Mouse (Mus musculus) midbrain, postnatal 0 days (tissue): ENCODE data around the gene Dhx16. TPM values are rescaled to one million over a fixed set of nuclear protein-coding genes. Genes with fewer than 3 reads are reported as not detected.

Source experiments
- ATAC-seq: fragments of 200-750 bp; cut with Nextera tagmentation; 2 replicates; pipeline ENCODE4 v1.8.0; 2017; ENCODE audit warnings: moderate number of reproducible peaks, mild to moderate bottlenecking, moderate TSS enrichment, moderate library complexity; ENCODE audit not compliant: low FRiP score
- DNase-seq: peaks from one replicate; pipeline ENCODE4 v3.0.0-alpha.2; 2015; ENCODE audit warnings: low spot score
- H3K27ac ChIP-seq: fragments of 300-500 bp; sonication (generic); 2 replicates; pipeline ENCODE4 v1.5.1; 2014; ENCODE audit warnings: low read depth, mild to moderate bottlenecking, low read length, mixed read lengths
- H3K27me3 ChIP-seq: fragments of 300-500 bp; sonication (generic); 2 replicates; pipeline ENCODE4 v1.6.1; 2014; ENCODE audit warnings: low read length, control low read depth, mixed read lengths; ENCODE audit not compliant: insufficient read depth
- H3K36me3 ChIP-seq: fragments of 300-500 bp; sonication (generic); 2 replicates; pipeline ENCODE4 v1.6.1; 2014; ENCODE audit warnings: low read length, control low read depth, mixed read lengths; ENCODE audit not compliant: insufficient read depth
- H3K4me1 ChIP-seq: fragments of 300-500 bp; sonication (generic); 2 replicates; pipeline ENCODE4 v1.6.1; 2014; ENCODE audit warnings: mild to moderate bottlenecking, control low read depth, antibody characterized with exemption, low read length, mixed read lengths; ENCODE audit not compliant: insufficient read depth
- H3K4me2 ChIP-seq: fragments of 300-500 bp; sonication (generic); 2 replicates; pipeline ENCODE4 v1.6.1; 2014; ENCODE audit warnings: low read depth, mild to moderate bottlenecking, low read length, mixed read lengths; ENCODE audit not compliant: poor library complexity, severe bottlenecking
- H3K4me3 ChIP-seq: fragments of 300-500 bp; sonication (generic); 2 replicates; pipeline ENCODE4 v1.5.1; 2014; ENCODE audit warnings: low read depth, mild to moderate bottlenecking, low read length, moderate library complexity
- H3K9ac ChIP-seq: fragments of 300-500 bp; sonication (generic); replicated peaks from 2 replicates; pipeline ENCODE4 v1.6.1; 2014; ENCODE audit warnings: mild to moderate bottlenecking, low read length, moderate library complexity, mixed read lengths; ENCODE audit not compliant: poor library complexity, severe bottlenecking
- H3K9me3 ChIP-seq: fragments of 300-500 bp; sonication (generic); 2 replicates; pipeline ENCODE4 v1.6.1; 2016; ENCODE audit warnings: low read length, control low read depth
- CTCF ChIP-seq: IDR thresholded peaks from 2 replicates; pipeline ENCODE4 v1.5.1; 2016; ENCODE audit warnings: antibody characterized with exemption, mild to moderate bottlenecking
- WGBS: fragments of 180-500 bp; shearing (Covaris S2); extraction: QIAGEN DNeasy Blood & Tissue Kit; methylation state at CpG from one replicate; pipeline ENCODE4 v1.1.7; 2014; 5-methylcytosine and 5-hydroxymethylcytosine counted together
- polyA plus RNA-seq: library from polyadenylated mRNA; unstranded; fragments of >200 nt; fragmentation: Nextera tagmentation; extraction: Ambion mirVana; gene quantifications from 2 replicates; pipeline ENCODE4 v1.2.1, GENCODE M21; 2015
- total RNA-seq: library from RNA; depleted of rRNA; stranded (reverse); fragments of >200 nt; gene quantifications from 2 replicates; pipeline ENCODE4 v1.2.3, GENCODE M21; 2014; rRNA removed

Gene Dhx16
- total RNA-seq = 26.7 and 27.7 TPM in 2 replicates
- polyA plus RNA-seq = 23.6 and 25.1 TPM in 2 replicates

DNA sequence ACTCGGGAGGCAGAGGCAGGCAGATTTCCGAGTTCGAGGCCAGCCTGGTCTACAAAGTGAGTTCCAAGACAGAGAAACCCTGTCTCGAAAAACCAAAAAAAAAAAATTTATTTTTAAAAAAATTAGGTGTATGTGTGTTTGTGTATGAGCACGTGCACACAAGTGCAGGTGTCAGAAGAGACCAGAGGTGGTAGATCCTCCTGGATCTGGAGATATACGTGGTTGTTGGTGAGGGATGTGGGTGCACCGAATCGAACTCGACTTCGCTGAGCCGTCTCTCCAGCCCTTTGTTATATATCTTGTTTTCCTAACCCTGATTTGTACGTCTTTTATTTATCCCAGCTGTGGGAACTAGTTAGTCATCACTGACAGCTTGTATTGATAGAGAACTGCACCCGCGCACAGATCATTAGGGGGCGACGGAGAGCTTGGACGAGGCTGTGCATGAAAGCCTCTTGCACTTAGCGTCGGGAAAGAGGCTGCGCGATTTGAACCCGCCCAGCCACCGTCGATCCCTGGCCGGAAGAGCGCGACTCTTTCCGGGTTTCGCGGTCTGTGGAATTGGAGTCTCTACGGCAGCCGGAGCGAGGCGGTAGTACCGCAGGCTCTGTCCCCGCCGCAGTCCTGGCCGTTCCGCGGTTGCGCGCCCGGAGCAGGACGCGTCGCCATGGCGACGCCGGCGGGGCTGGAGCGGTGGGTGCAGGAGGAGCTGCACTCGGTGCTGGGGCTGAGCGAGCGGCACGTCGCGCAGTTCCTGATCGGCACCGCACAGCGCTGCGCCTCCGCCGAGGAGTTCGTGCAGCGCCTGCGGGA lies at the start of gene Dhx16:
Dhx16 (plus strand) TSS at position 575 of the 813 bp plus-strand sequence.
- WGBS = 6% methylated on average over 66 of the region's 66 CpGs
- Histone ChIP-seq H3K4me1 (peaks cover 3% of the 10 kb centered on the region; the same call in 1 of the 2 replicates), H3K9me3 (no peaks in the 10 kb centered on the region), H3K27ac (peak within 1 kb of the TSS; percentile 74), H3K4me2 (peak within 1 kb of the TSS; percentile 64), H3K27me3 (no peaks in the 10 kb centered on the region), H3K36me3 (peaks cover 36% of the 10 kb centered on the region), H3K4me3 (peak within 1 kb of the TSS; percentile 93), H3K9ac (peak within 1 kb of the TSS; percentile 89)
- peak; percentile 97 for DNase-seq
- peak; percentile 91 for TF ChIP-seq CTCF
- ATAC-seq = peak; percentile 90

DNA sequence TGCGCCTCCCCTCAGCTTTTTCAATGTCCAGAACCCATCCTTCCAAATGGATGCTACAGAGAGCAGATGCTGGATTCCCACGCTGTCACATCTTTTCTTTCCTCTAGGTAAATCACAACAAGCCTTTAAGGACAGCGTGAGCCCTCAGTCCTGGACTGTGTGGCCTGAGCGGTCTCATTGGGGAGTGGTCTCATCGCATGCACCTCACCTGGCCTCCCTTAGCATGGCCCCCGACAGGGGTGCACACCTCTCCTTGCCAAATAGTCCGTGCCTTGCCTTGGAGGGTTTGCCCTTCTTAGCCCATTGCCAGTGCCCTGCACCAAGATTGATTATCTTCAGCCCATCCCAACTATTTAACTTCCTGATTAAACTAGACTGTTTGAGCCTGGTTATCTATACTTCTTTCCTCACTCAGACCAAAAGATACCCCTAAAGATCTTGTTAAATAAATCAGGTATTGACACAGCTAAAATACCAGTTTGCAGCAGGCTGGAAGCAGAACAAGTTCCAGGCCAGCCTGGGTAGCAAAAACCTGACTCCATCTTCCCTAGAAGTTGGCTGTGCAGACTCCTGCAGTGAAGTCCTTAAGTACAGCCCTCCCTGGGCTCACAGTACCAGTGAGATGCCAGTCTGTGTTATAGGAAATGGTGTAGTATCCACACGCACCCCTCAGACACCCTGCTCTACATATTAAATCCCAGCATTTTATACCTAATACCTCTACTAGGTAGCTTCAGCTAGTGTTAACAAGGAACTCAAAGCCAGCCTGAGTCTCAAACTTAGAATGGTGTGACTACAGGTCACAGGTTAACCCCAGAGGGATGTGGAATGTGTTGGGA lies 47.0 kb upstream of the Dhx16 start:
- no peak overlapping the region for H3K4me3 ChIP-seq
- H3K9ac ChIP-seq = no peak overlapping the region
- no peaks in the 10 kb centered on the region for H3K9me3 ChIP-seq
- 0 out of 2 replicates have a peak overlapping the region, but pooled peaks have one; percentile 26 for H3K27ac ChIP-seq
- DNase-seq (no peak), ATAC-seq (no peak)
- TF ChIP-seq CTCF = no peak
- peaks cover 31% of the 10 kb centered on the region for H3K36me3 ChIP-seq
- no peak overlapping the region for H3K4me2 ChIP-seq
- H3K4me1 ChIP-seq = no peaks in the 10 kb centered on the region; the same call in 1 of the 2 replicates
- H3K27me3 ChIP-seq = no peaks in the 10 kb centered on the region
- WGBS = 65% methylated on average over 8 of the region's 8 CpGs

DNA sequence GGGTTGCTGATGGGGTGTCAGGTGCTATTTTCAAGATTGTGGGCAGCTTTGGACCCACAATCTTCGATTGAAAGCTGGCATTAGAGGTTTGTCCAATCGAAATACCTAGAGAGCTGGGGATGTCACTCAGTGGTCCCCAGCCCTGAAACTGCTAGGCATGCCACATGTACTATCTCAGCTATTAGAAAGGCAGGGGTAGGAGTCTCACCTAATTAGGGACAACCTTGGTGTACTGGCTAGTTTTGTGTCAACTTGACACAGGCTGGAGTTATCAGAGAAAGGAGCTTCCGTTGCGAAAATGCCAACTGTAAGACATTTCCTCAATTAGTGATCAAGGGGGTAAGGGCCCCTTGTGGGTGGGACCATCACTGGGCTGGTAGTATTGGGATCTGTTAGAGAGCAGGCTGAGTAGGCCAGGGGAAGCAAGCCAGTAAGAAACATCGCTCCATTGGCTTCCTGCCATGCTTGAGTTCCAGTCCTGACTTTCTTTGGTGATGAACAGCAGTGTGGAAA lies 46.3 kb upstream of the Dhx16 start:
- 32% methylated on average over 5 of the region's 5 CpGs for WGBS
- no peak for DNase-seq

DNA sequence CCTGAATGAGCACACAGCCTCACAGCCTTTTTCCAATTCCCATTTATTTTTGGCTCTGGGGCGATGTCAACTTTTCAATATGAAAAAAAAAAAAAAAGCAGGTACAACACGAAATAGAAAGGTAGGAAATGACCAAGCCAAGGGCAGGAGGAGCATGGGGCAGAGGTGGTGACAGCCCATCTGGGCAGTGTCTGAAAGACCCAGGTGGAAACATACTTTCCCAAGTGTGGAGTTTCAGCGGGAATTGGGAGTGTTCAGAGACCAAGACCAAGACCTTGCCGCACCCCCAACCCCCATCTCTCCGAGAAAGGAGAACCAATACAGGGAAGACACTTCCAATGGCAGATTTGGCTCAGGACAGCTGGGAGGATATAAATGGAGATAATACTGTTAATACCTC lies 45.7 kb upstream of the Dhx16 start:
- H3K4me3 ChIP-seq = no peak overlapping the region
- H3K27me3 ChIP-seq = no peaks in the 10 kb centered on the region
- no peak for TF ChIP-seq CTCF
- H3K9me3 ChIP-seq = no peaks in the 10 kb centered on the region
- peaks cover 29% of the 10 kb centered on the region for H3K36me3 ChIP-seq
- H3K4me1 ChIP-seq = no peaks in the 10 kb centered on the region; the same call in 1 of the 2 replicates
- no peak for DNase-seq
- H3K9ac ChIP-seq = no peak overlapping the region
- no peak overlapping the region for H3K27ac ChIP-seq
- no peak overlapping the region for H3K4me2 ChIP-seq
- ATAC-seq = no peak
- 61% methylated on average over 5 of the region's 5 CpGs for WGBS

More for the DNA sequence above, 46.3 kb upstream of the Dhx16 start:
- no peak for ATAC-seq
- Histone ChIP-seq H3K4me1 (no peaks in the 10 kb centered on the region; the same call in 1 of the 2 replicates), H3K36me3 (peaks cover 29% of the 10 kb centered on the region), H3K4me2 (no peak overlapping the region), H3K9me3 (no peaks in the 10 kb centered on the region), H3K27ac (0 out of 2 replicates have a peak overlapping the region, but pooled peaks have one; percentile 26), H3K27me3 (no peaks in the 10 kb centered on the region), H3K9ac (no peak overlapping the region), H3K4me3 (no peak overlapping the region)
- TF ChIP-seq CTCF = no peak

DNA sequence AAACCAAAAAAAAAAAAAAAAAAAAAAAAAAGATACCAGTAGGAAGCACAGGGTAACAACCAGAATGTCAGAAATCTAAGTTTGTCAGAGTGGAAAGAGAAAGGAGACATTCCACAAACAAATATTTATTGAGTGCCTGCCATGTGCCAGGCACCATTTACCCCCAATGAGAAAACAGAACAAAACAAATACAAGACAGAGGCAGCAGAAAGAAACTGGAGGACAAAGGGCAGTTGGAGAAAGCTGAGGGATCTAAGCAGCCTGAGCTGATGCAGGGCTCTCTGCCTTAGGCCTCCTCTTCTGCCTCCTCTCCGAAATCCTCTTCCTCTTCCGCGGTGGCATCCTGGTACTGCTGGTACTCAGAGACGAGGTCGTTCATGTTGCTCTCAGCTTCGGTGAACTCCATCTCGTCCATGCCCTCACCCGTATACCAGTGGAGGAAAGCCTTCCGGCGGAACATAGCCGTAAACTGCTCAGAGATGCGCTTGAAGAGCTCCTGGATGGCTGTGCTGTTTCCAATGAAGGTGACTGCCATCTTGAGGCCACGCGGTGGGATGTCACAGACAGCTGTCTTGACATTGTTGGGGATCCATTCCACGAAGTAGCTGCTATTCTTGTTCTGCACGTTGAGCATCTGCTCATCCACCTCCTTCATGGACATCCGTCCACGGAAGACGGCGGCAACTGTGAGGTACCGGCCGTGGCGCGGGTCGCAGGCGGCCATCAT lies 44.8 kb upstream of the Dhx16 start:
- ATAC-seq (no peak), DNase-seq (peak; percentile 50)
- Histone ChIP-seq H3K4me2 (peak overlapping the region; percentile 75), H3K4me1 (no peaks in the 10 kb centered on the region; the same call in 1 of the 2 replicates), H3K27ac (no peak overlapping the region), H3K9ac (0 out of 2 replicates have a peak overlapping the region, but pooled peaks have one; percentile 19), H3K36me3 (peaks cover 29% of the 10 kb centered on the region), H3K9me3 (no peaks in the 10 kb centered on the region), H3K4me3 (peak overlapping the region; percentile 71), H3K27me3 (no peaks in the 10 kb centered on the region)
- 69% methylated on average over 26 of the region's 26 CpGs for WGBS
- TF ChIP-seq CTCF = peak; percentile 39; the same call in 1 of the 2 replicates
